Mouse (Mus musculus) ES-E14 (cell line): Measurements from ENCODE around the gene Hormad2. TPM values are rescaled to one million over a fixed set of nuclear protein-coding genes. Genes with fewer than 3 reads are reported as not detected.

Source experiments
- DNase-seq: peaks from one replicate; pipeline ENCODE4 v3.0.0-alpha.2; 2013; ENCODE audit warnings: low read depth, low spot score
- H3K27ac ChIP-seq: 2 replicates; pipeline ENCODE4 v1.5.1; 2012; ENCODE audit warnings: low read depth, mild to moderate bottlenecking, low read length, moderate library complexity, mixed read lengths; ENCODE audit not compliant: poor library complexity, insufficient read depth, severe bottlenecking
- H3K36me3 ChIP-seq: 2 replicates; pipeline ENCODE4 v1.6.1; 2012; ENCODE audit warnings: mild to moderate bottlenecking, low read length, moderate library complexity, mixed read lengths; ENCODE audit not compliant: control insufficient read depth, poor library complexity, insufficient read depth, severe bottlenecking
- H3K4me1 ChIP-seq, 2 experiments: fragments of 150-350 bp in 1 of 2; sonication (generic) in 1 of 2; 2 replicates each; pipeline ENCODE4 v1.6.1; 2012; ENCODE audit warnings: low read length in 2 of 2, mild to moderate bottlenecking in 1 of 2, mixed read lengths in 1 of 2; ENCODE audit not compliant: control insufficient read depth in 2 of 2, insufficient read depth in 2 of 2, poor library complexity in 1 of 2
- H3K4me3 ChIP-seq, 2 experiments: fragments of 150-350 bp in 1 of 2; sonication (generic) in 1 of 2; 2 replicates each; pipeline ENCODE4 v1.5.1; 2012; ENCODE audit warnings: low read length in 2 of 2, low read depth in 1 of 2, mild to moderate bottlenecking in 1 of 2, mixed read lengths in 1 of 2; ENCODE audit not compliant: insufficient read depth in 1 of 2, poor library complexity in 1 of 2, severe bottlenecking in 1 of 2
- H3K9ac ChIP-seq: 2 replicates; pipeline ENCODE4 v1.6.1; 2012; ENCODE audit warnings: low read depth, mild to moderate bottlenecking, low read length, mixed read lengths; ENCODE audit not compliant: poor library complexity, insufficient read depth, severe bottlenecking
- H3K9me3 ChIP-seq: fragments of 150-350 bp; sonication (generic); 2 replicates; pipeline ENCODE4 v1.6.1; 2012; ENCODE audit warnings: low read depth, mild to moderate bottlenecking, low read length; ENCODE audit not compliant: control insufficient read depth, insufficient read depth
- CHD2 ChIP-seq: IDR thresholded peaks from 2 replicates; pipeline ENCODE4 v1.6.1; 2014; ENCODE audit warnings: mild to moderate bottlenecking, low read depth, low read length, inconsistent platforms
- HCFC1 ChIP-seq: IDR thresholded peaks from 2 replicates; pipeline ENCODE4 v1.6.1; 2012; ENCODE audit warnings: low read length, inconsistent platforms, borderline replicate concordance; ENCODE audit not compliant: insufficient read depth
- MAFK ChIP-seq: IDR thresholded peaks from 2 replicates; pipeline ENCODE4 v1.6.1; 2014; ENCODE audit warnings: mild to moderate bottlenecking, low read depth, low read length, inconsistent platforms; ENCODE audit not compliant: insufficient read depth
- ZC3H11A ChIP-seq: IDR thresholded peaks from 2 replicates; pipeline ENCODE4 v1.6.1; 2012; ENCODE audit warnings: low read depth, mild to moderate bottlenecking, inconsistent platforms, low read length, borderline replicate concordance
- ZNF384 ChIP-seq: IDR thresholded peaks from 2 replicates; pipeline ENCODE4 v1.6.1; 2012; ENCODE audit warnings: low read depth, low read length, inconsistent platforms
- in situ Hi-C, 2 experiments: fragments of 600-800 bp; cut with MboI; formaldehyde crosslinking; loops; one replicate each; pipeline ENCODE4 v1.15.1; 2025; ENCODE audit warnings: low sequenced_read_pairs in 2 of 2, inconsistent platforms in 1 of 2; ENCODE audit not compliant: unreplicated experiment in 2 of 2
- total RNA-seq: library from RNA; depleted of rRNA; stranded (reverse); fragments of 300-350 nt; gene quantifications from 2 replicates; pipeline ENCODE4 v1.2.3, GENCODE M21; 2012; rRNA removed

The Hormad2 gene
- total RNA-seq: 11.6 and 12.3 TPM in 2 replicates

DNA sequence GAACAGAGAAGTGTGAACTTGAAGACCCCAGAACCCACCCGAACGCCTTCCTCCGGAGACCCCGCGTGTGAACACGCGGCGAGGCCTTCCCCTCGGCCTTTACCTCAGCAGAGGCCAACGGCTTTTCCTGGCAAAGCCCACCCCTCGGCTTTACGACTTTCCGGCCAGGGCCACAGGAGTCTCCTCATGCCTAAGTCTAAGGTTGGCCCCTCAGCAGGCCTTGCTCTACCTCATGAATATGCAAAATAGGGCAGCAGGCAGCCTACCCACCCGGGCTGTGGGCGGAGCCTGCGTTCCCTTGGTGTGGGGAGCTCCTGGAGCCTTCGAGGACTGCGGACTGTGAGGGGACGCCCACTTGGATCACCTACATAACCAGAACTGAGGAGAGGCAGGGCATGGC is at the start of gene Hormad2:
Hormad2 (minus strand) TSS at position 128 of the 400 bp plus-strand sequence.
- DNase-seq: no peak
- no peak within 1 kb of the TSS for H3K27ac ChIP-seq
- H3K36me3 ChIP-seq: no peaks in the 10 kb centered on the region
- in situ Hi-C loops: no loop called here
- TF ChIP-seq HCFC1 (no peak), ZC3H11A (no peak), ZNF384 (no peak), CHD2 (no peak), MAFK (no peak)
- H3K9me3 ChIP-seq: no peaks in the 10 kb centered on the region
- H3K4me1 ChIP-seq: peaks cover 2 to 3% of the 10 kb centered on the region in 2 experiments; a peak in 3 of 4 replicates
- peak within 1 kb of the TSS; percentile 27 to 31; a peak in 3 of 4 replicates for H3K4me3 ChIP-seq
- peak within 1 kb of the TSS; percentile 61; the same call in 1 of the 2 replicates for H3K9ac ChIP-seq

DNA sequence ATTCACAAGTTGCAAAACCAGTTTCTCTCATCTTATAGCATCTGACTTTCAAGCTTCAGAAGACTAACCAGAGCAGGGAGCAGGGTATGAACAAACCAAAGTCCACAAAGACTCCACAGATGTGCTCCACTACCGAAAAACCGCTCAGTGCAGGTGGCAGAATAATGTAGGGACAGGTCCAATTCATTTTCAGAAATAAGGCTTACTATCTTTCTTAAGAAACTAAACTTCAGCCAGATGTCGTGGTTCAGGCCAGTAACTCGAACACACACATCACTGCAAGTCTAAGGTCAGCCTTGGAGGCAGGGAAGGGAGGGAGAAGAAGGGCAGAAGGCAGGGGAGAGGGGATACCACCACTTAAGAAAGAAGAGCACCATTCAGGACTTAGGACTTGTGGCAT is 48.3 kb upstream of the Hormad2 start:
- in situ Hi-C loops: no loop called here
- Histone ChIP-seq H3K9ac (no peak overlapping the region), H3K27ac (no peak overlapping the region), H3K4me3 (no peak overlapping the region), H3K4me1 (peaks cover 0 to 2% of the 10 kb centered on the region in 2 experiments; a peak in 1 of 4 replicates), H3K36me3 (peaks cover 46% of the 10 kb centered on the region), H3K9me3 (no peaks in the 10 kb centered on the region)
- no peak for TF ChIP-seq CHD2
- TF ChIP-seq ZC3H11A: no peak
- TF ChIP-seq ZNF384: no peak
- no peak for TF ChIP-seq MAFK
- TF ChIP-seq HCFC1: no peak
- DNase-seq: no peak

DNA sequence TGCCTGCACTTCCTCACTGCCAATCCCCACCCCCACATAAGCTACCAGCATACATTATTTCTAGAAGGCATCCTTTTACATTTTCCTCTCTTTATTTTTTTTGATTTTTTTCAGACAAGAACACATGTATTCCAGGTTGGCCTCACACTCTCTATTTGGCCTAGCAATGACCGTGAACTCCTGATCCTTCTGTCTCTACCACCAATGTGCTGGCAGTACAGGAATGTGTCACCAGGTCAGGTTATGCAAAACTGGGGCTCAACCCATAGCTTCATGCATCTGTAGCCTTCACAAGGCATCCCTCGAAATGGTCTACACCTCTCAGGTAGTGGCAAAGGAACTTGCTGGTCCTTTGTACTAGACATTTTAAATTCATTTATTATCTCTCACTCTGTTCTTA is 47.9 kb upstream of the Hormad2 start:
- TF ChIP-seq CHD2 (no peak), HCFC1 (no peak), ZNF384 (no peak), MAFK (no peak), ZC3H11A (no peak)
- Histone ChIP-seq H3K36me3 (peaks cover 48% of the 10 kb centered on the region), H3K27ac (no peak overlapping the region), H3K4me1 (no peaks in the 10 kb centered on the region; a peak in 1 of 4 replicates), H3K9ac (no peak overlapping the region), H3K4me3 (no peak overlapping the region), H3K9me3 (no peaks in the 10 kb centered on the region)
- no peak for DNase-seq
- in situ Hi-C loops: no loop called here

DNA sequence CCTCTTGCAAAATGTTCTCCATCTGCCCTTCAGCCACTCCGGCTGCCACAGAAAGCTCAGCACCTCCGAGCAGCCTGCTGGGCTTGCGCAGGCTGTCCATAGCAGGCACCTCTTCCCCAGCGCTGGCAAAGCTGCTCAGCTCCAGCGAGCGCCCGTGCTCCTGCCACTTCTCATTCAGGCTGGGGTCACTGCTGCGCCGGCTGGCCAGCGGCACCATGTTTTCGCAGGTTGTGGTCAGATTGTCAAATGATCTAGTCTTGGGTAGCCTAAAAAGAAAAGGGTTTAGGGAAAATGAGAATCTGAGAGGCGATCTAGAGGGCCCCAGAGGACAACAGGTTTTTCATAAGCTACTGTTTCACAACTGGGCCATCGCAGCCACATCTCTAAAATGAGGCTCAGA is 47.5 kb upstream of the Hormad2 start:
- no peak overlapping the region for H3K4me3 ChIP-seq
- H3K36me3 ChIP-seq: peaks cover 52% of the 10 kb centered on the region
- in situ Hi-C loops: no loop called here
- DNase-seq: no peak
- H3K27ac ChIP-seq: no peak overlapping the region
- no peaks in the 10 kb centered on the region for H3K9me3 ChIP-seq
- H3K9ac ChIP-seq: no peak overlapping the region
- no peaks in the 10 kb centered on the region; a peak in 1 of 4 replicates for H3K4me1 ChIP-seq
- no peak for TF ChIP-seq HCFC1
- no peak for TF ChIP-seq CHD2
- TF ChIP-seq MAFK: no peak
- no peak for TF ChIP-seq ZC3H11A
- no peak for TF ChIP-seq ZNF384

DNA sequence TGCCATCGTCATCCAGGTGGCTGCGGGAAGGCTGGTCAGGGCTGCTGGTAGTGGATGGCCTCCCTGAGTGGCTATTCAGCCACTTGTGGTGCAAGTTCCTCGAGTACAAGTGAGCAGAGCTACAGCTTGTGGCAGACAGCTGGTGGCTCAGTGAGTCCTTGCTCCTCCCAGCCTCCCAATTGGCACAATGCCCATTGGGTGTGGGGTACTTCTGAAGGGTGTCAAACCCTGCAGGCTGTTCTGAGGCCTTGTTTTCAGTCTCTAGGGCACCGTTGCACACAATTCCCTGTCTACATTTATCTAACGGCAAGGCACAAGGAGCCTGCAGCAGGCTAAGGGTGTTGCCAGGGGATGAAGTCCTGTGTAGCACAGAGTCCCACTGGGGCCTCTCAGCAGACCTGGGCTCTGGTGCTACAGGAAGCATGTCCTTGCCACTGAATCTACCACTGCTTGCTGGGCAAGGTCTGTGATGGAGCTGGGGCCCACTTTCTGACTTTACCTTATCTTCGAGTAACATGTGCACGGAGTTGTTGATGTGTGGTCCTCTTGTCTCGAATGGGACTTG is 46.6 kb upstream of the Hormad2 start:
- H3K4me3 ChIP-seq: no peak overlapping the region
- H3K27ac ChIP-seq: no peak overlapping the region
- in situ Hi-C loops: no loop called here
- TF ChIP-seq MAFK (no peak), CHD2 (no peak), HCFC1 (no peak), ZC3H11A (no peak), ZNF384 (no peak)
- peaks cover 56% of the 10 kb centered on the region for H3K36me3 ChIP-seq
- DNase-seq: no peak
- H3K4me1 ChIP-seq: no peaks in the 10 kb centered on the region; a peak in 1 of 4 replicates
- H3K9ac ChIP-seq: no peak overlapping the region
- no peaks in the 10 kb centered on the region for H3K9me3 ChIP-seq
